In genomic region chr12:39957931-39958671, GRCm38 (mm10) we compare ENCODE assay signal across 8 mouse cellular contexts.
DNase-seq lines count a peak whose midpoint lies in the region; ATAC-seq lines count a peak whose summit lies in the region.

No protein-coding gene starts in this region.

- no peaks in the 10 kb centered on the region for H3K9me3 ChIP-seq in hindbrain, embryonic 14.5 days (ENCODE audit: control insufficient read depth, low read length)
- no peaks in the 10 kb centered on the region for H3K9me3 ChIP-seq in midbrain, embryonic 12.5 days

- peak; percentile 16 for DNase-seq in kidney, adult 9 months
- DNase-seq in kidney, adult 11 months, result no peak
- peak; percentile 73 for DNase-seq in brain, embryonic 18.5 days (ENCODE audit: low read depth, low spot score)
- peak; percentile 80 for DNase-seq in hindbrain, embryonic 14.5 days (ENCODE audit: low spot score)
- no peak for DNase-seq in gastrocnemius, postnatal 25 days
- no peak for DNase-seq in thymus, adult 18-20 months
- no peak for DNase-seq in lung, postnatal 4 days

- 0 out of 2 replicates have a peak, but pooled peaks cover 21% of the 10 kb centered on the region for H3K4me1 ChIP-seq in hindbrain, embryonic 14.5 days (replicated peaks; ENCODE audit: control insufficient read depth, insufficient read depth, low read length)
- peaks cover 20% of the 10 kb centered on the region for H3K4me1 ChIP-seq in midbrain, embryonic 12.5 days

- 45% methylated on average over 8 of the region's 8 CpGs for WGBS in hindbrain, embryonic 14.5 days
- 71% methylated on average over 8 of the region's 8 CpGs for WGBS in midbrain, embryonic 12.5 days

- H3K9ac ChIP-seq in hindbrain, embryonic 14.5 days, result no peak overlapping the region
- H3K9ac ChIP-seq in midbrain, embryonic 12.5 days (replicated peaks), result no peak overlapping the region

- H3K27ac ChIP-seq in hindbrain, embryonic 14.5 days, result peak overlapping the region; percentile 27; the same call in 1 of the 2 replicates
- 0 out of 2 replicates have a peak overlapping the region, but pooled peaks have one; percentile 5 for H3K27ac ChIP-seq in midbrain, embryonic 12.5 days (replicated peaks)

- ATAC-seq in hindbrain, embryonic 14.5 days (ENCODE audit: low FRiP score), result peak; percentile 80
- ATAC-seq in midbrain, embryonic 12.5 days (ENCODE audit: low FRiP score, low read depth), result no peak

- H3K4me2 ChIP-seq in hindbrain, embryonic 14.5 days (replicated peaks), result no peak overlapping the region
- H3K4me2 ChIP-seq in midbrain, embryonic 12.5 days (replicated peaks), result no peak overlapping the region

- no peaks in the 10 kb centered on the region for H3K27me3 ChIP-seq in hindbrain, embryonic 14.5 days (ENCODE audit: control insufficient read depth, insufficient read depth, low read length)
- H3K27me3 ChIP-seq in midbrain, embryonic 12.5 days, result no peaks in the 10 kb centered on the region

- H3K36me3 ChIP-seq in hindbrain, embryonic 14.5 days (replicated peaks; ENCODE audit: control insufficient read depth, insufficient read depth), result no peaks in the 10 kb centered on the region
- H3K36me3 ChIP-seq in midbrain, embryonic 12.5 days, result no peaks in the 10 kb centered on the region

- no peak overlapping the region for H3K4me3 ChIP-seq in hindbrain, embryonic 14.5 days (replicated peaks; ENCODE audit: low read length)
- H3K4me3 ChIP-seq in midbrain, embryonic 12.5 days, result no peak overlapping the region

Comparison
In these comparisons a context has a peak if more than half of its experiments do, and no peak if none do; other contexts are left out.
1. DNase-seq: peak in kidney, adult 9 months (single experiment), brain, embryonic 18.5 days (single experiment) and hindbrain, embryonic 14.5 days (single experiment); none in kidney, adult 11 months (single experiment), gastrocnemius, postnatal 25 days (single experiment), thymus, adult 18-20 months (0 of 2) and lung, postnatal 4 days (0 of 2).